Mouse (Mus musculus) Patski (cell line): ENCODE measurements around the gene Stub1. TPM values are rescaled to one million over a fixed set of nuclear protein-coding genes. Genes with fewer than 3 reads are reported as not detected.

Experiments used
- ATAC-seq: fragments of 100-300 bp; one replicate; pipeline ENCODE4 v1.8.0; 2021
- CTCF ChIA-PET: fragments of 350-600 bp; sonication (Branson Sonifier 250); formaldehyde crosslinking; loops from one replicate; lab custom pipeline; 2022; ENCODE audit warnings: inconsistent platforms; lab: Charles Lee
- POLR2A ChIA-PET: fragments of 350-600 bp; sonication (Branson Sonifier 250); formaldehyde crosslinking; loops from one replicate; lab custom pipeline; 2022; ENCODE audit warnings: antibody characterized with exemption, inconsistent platforms; lab: Charles Lee
- DNase-seq: peaks from one replicate; pipeline ENCODE4 v3.0.0-alpha.2; 2011; ENCODE audit warnings: low read depth, low spot score
- H3K27me3 ChIP-seq: fragments of 371-371 bp; one replicate; pipeline ENCODE4 v1.5.1; 2021
- CTCF ChIP-seq: fragments of 100-300 bp; IDR thresholded peaks from one replicate; pipeline ENCODE4 v1.5.1; 2021
- in situ Hi-C: fragments of 300-500 bp; cut with MboI; formaldehyde crosslinking; loops from 3 replicates; pipeline ENCODE4 v1.11.1; 2018; ENCODE audit warnings: low pct_unique_long_range_greater_than_20kb, mixed read lengths
- polyA plus RNA-seq: library from polyadenylated mRNA; unstranded; gene quantifications from one replicate; pipeline ENCODE4 v1.2.3, GENCODE M21; 2021

Gene Stub1
- polyA plus RNA-seq, 1 experiment from 2014 or later: 188 TPM

DNA sequence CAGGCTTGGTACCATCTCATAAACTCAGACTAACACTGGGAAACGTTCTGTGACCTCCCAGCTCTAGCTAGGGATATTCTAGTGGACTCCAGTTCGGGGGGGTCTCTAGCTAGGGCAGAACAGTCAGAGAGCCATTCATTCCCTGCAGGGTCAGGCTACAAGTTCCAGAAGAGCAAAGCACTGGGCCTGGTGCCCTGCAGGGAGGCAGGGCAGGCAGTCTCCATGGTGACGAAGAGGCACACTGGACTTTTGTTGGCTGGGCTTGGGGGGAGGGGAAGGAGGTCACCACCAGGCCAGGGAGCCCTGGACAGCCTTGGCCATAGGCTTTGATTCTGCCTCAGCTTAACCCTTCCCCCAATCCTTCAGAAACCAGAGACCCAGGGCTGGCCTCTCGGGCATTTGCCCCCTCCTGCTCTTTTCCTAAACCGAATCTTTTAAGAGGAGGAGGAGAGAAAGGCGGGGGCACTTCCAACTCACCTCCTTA is 37.6 kb downstream of the Stub1 start, which contains the start of gene AC134908.4:
Gene AC134908.4, minus strand, starts transcription at position 51 of the 484 bp plus-strand sequence.
- POLR2A ChIA-PET: no interaction called here
- in situ Hi-C loops: no loop called here
- no peaks in the 10 kb centered on the region for H3K27me3 ChIP-seq
- CTCF ChIA-PET: interaction anchor here (1.7 kb wide), 1 partner anchor 11 kb away, joined by 4 read pairs; no protein-coding TSS in a partner anchor
- DNase-seq (no peak), ATAC-seq (no peak)
- no peak for TF ChIP-seq CTCF

DNA sequence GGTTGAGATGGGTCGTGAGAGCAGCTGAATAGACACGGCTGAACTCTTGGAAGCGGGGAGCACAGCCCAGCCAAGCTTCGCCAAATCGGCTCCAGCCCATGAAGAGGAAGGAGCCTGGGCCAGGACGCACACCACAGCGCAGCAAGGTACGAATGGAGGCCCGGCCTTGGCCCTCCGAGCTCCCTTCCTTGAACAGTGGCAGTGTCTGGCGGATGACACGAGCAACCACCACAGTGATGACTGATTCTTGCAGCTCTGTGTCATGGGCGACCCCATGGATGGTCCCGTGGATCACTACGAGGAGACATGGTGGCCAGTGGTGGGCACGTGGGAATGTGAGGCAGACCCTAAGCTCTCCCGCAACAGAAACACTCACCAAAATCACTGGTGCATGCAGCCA is 38.2 kb downstream of the Stub1 start:
- no peak for TF ChIP-seq CTCF
- in situ Hi-C loops: no loop called here
- DNase-seq (no peak), ATAC-seq (no peak)
- POLR2A ChIA-PET: interaction anchor here (1.1 kb wide), 1 partner anchor 21 kb away, joined by 5 read pairs; the partner anchor contains the start of gene Narfl
- no peaks in the 10 kb centered on the region for H3K27me3 ChIP-seq
- CTCF ChIA-PET: interaction anchor here (1.7 kb wide), 1 partner anchor 10 kb away, joined by 4 read pairs; no protein-coding TSS in a partner anchor

DNA sequence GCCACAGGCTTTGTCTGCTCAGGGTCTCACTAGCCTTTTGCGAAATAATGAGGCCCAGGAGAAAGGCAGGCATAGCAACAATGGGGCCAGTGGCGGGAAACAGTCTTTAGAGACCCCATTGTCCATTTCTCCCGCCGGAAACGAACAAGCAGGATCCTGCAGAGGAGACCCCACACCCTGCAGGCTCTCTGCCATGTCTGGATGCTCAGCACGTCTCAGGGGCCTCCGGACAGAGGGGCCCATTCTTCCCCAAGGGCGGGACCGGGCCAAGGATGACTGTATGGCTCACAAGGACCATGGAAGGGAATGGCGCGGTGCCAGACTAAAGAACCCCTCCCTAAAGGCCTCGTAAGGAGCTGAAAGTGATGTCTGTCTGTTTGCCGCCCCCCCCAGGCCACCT is 39.0 kb downstream of the Stub1 start:
- no peak for ATAC-seq
- no peak for DNase-seq
- TF ChIP-seq CTCF: no peak
- ChIA-PET POLR2A (interaction anchor here (1.1 kb wide), 1 partner anchor 20 kb away, joined by 5 read pairs; the partner anchor contains the start of gene Narfl), CTCF (interaction anchor here (1.7 kb wide), 1 partner anchor 9 kb away, joined by 4 read pairs; no protein-coding TSS in a partner anchor)
- no peaks in the 10 kb centered on the region for H3K27me3 ChIP-seq
- in situ Hi-C loops: no loop called here

DNA sequence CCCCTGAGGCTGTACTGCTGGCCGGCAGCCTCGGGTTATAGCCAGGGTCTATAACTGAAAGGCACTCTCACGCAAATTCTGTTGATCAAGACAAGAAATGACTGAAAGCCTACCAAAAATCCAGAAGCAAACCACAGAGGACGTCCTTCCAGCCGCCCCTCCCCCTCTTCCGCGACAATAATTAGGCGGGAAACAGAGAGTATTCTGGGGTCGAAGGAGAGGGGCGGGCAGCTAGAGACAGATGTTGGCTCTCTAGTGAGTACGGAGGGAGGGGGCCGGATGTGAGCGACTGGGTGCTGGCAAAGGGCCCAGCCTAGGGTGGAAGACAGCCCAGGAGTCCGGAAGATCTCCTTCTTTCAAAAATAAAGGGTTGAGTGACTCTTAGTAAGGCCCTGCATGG is 40.6 kb downstream of the Stub1 start, which contains the start of gene Fam173a:
Gene Fam173a, minus strand, starts transcription at position 287 of the 400 bp plus-strand sequence.
- no peaks in the 10 kb centered on the region for H3K27me3 ChIP-seq
- ATAC-seq (no peak), DNase-seq (no peak)
- in situ Hi-C loops: no loop called here
- no peak for TF ChIP-seq CTCF
- ChIA-PET CTCF (interaction anchor here (0.6 to 3.2 kb wide), 3 partner anchors 9 to 59 kb away, joined by 3 to 11 read pairs (median 3); no protein-coding TSS in a partner anchor), POLR2A (interaction anchor here (0.8 kb wide), 1 partner anchor 15 kb away, joined by 3 read pairs; no protein-coding TSS in a partner anchor)

DNA sequence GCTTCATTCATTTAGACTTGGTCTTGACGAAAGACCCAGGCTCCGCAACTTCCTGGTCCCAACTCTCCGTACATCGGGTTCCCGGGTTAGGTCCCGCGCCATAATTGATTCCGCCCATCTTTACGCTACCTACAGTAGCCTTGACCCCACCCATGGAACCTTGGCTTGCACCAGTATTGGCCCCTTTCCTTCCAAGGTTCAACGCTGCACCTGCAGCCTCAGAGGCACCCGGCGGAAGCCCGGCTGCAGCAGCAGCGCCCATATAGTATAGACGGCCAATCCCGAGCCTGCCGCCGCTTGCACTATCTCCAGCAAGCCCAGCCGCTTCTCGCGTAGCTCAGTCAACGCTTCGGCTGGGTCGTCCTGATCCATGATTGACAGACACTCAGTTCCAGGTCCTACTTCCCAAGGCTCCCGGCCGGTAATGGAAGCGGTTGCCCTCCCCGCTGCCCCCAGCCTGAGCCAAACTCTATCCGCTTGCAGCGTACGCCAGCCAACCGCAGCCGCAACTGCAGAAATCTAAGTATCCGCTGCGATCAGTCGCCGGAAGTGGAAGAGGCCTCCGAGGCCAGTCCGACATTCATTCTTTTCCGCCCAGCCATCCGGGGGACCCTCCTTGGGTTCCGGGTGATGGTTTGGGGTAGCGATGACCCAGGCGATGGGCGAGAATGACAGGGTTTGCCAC is 41.2 kb downstream of the Stub1 start:
- CTCF ChIA-PET: interaction anchor here (1.2 to 3.2 kb wide), 2 partner anchors 9 to 58 kb away, joined by 3 to 11 read pairs; no protein-coding TSS in a partner anchor
- ATAC-seq: no peak
- no peak for TF ChIP-seq CTCF
- POLR2A ChIA-PET: no interaction called here
- no peaks in the 10 kb centered on the region for H3K27me3 ChIP-seq
- no peak for DNase-seq
- in situ Hi-C loops: no loop called here

DNA sequence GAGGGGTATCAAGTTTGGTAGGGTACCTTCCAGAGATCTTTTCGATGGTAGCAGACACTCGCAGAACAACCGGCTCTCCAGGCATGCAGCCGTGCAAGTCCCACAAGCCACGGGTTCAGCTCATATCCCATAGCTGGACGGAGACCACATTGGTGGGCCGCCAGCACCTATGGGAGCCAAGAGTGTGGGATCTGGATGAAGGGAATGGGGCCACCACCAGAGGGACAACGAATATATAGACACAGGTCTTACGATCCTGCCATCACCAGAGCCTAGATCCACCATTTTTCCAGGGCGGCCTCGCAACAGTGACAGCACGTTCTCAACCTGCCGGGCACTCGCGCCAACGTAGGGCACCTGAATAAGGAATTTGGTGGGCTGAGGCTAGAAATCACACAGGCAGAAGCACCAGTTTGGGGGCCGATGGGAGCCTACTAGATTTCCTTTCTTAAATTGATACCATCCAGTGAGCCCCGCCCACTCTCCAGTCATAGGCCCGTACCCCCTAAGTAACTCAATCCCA is 41.8 kb downstream of the Stub1 start:
- CTCF ChIA-PET: interaction anchor here (3.2 kb wide), 1 partner anchor 10 kb away, joined by 11 read pairs; no protein-coding TSS in a partner anchor
- in situ Hi-C loops: no loop called here
- POLR2A ChIA-PET: no interaction called here
- no peak for DNase-seq
- no peaks in the 10 kb centered on the region for H3K27me3 ChIP-seq
- no peak for ATAC-seq
- no peak for TF ChIP-seq CTCF

DNA sequence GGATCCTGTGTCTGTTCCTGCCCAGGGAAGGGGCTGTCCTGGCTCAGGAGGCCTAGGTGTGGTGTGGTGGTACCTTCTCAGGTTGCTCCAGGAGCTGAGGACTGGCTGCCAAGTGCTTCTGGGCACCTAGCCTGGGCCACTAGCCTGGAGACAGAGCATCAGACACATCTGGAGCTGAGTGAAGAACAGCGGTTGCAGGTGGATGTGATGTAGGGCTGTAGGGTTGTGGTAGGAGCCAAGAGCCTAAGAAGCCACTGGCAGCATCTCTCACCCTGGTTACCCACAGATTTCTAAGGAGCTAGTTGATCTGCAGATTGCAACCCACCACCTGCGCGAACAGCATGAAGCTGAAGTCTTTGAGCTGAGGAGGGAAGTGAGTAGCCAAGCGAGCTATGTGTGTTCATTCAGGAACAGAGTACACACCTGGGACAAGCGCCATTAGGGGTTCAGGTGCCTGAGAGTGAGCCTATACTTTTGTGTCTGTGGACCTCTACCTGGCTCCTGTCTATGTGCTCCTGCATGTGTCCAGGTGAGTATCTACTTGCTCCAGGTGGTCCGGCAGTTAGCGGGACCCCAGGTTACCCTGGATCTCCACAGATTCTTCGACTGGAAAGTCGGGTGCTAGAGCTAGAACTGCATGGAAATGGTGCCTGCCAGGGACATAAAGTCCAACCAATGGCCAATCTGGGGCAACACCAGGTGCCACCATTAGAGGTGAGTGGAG is 46.3 kb downstream of the Stub1 start:
- ATAC-seq (no peak), DNase-seq (no peak)
- in situ Hi-C loops: no loop called here
- CTCF ChIA-PET: interaction anchor here (0.9 kb wide), 1 partner anchor 14 kb away, joined by 4 read pairs; no protein-coding TSS in a partner anchor
- no peak for TF ChIP-seq CTCF
- no peaks in the 10 kb centered on the region for H3K27me3 ChIP-seq
- POLR2A ChIA-PET: interaction anchor here (0.7 kb wide), 1 partner anchor 13 kb away, joined by 3 read pairs; the partner anchor contains the start of gene Narfl

DNA sequence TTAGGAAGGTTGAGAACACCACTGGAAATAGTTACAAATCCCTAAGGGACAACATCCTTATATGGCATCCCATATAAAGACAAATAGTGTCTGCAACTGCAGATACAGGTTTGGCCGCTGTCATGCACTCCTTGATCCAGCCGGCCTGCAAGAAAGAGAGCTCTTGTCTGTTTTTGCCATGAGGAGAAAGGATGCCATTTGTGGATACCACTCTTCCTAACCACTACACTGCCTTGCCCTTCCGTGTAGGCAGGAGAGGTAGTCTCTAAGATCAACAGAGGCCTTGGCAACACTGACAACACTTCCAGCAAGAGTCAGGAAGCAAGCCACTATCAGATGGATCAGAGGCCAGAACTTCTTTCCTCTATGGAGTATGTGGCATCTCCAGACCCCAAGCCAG is 46.9 kb downstream of the Stub1 start, which contains the start of gene Ccdc78:
Gene Ccdc78, plus strand, starts transcription at position 301 of the 400 bp plus-strand sequence.
- DNase-seq (no peak), ATAC-seq (no peak)
- CTCF ChIA-PET: interaction anchor here (2.4 kb wide), 1 partner anchor 15 kb away, joined by 9 read pairs; no protein-coding TSS in a partner anchor
- TF ChIP-seq CTCF: no peak
- no peaks in the 10 kb centered on the region for H3K27me3 ChIP-seq
- POLR2A ChIA-PET: no interaction called here
- in situ Hi-C loops: no loop called here

DNA sequence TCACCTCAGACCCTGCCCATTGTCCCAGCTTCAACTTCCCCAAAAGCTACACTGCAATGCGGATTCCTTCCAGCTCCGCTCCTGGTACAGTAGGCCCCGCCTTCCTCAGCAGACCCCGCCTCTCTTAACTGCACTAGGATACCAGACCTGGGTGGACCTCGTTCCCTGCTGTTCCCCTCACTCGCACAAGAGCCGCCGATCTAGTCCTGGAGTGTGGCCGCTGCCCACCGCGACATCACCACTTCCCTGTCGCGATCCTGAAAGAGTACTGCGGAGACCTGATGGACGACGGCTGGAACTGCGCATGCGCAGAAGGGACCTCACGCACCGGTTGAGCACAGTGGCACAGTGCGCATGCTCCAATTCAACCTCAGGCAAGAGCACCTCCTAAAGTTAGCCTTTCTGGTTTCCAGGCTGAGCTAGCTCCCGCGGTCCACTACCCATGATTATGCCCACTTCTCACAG is 47.9 kb downstream of the Stub1 start, which contains the start of gene Haghl:
Gene Haghl, minus strand, starts transcription at position 393 of the 465 bp plus-strand sequence.
- no peak for TF ChIP-seq CTCF
- DNase-seq (peak; percentile 75), ATAC-seq (peak; percentile 27)
- ChIA-PET POLR2A (no interaction called here), CTCF (interaction anchor here (1.3 to 2.4 kb wide), 3 partner anchors 10 to 69 kb away, joined by 3 to 9 read pairs (median 4); partner anchors contain the start of gene AC134908.4)
- in situ Hi-C loops: no loop called here
- H3K27me3 ChIP-seq: no peaks in the 10 kb centered on the region
